Mouse (Mus musculus) erythroblast, embryonic 14.5 days (primary cell): ENCODE measurements around the gene Trpc4ap. TPM values are rescaled to one million over a fixed set of nuclear protein-coding genes. Genes with fewer than 3 reads are reported as not detected.

Source experiments
- H3K27me3 ChIP-seq: 2 replicates; pipeline ENCODE4 v1.6.1; 2012; ENCODE audit warnings: inconsistent platforms; ENCODE audit not compliant: control insufficient read depth
- H3K36me3 ChIP-seq: 2 replicates; pipeline ENCODE4 v1.6.1; 2012; ENCODE audit warnings: mild to moderate bottlenecking, inconsistent platforms; ENCODE audit not compliant: control insufficient read depth
- H3K4me1 ChIP-seq: 2 replicates; pipeline ENCODE4 v1.6.1; 2012; ENCODE audit warnings: inconsistent platforms; ENCODE audit not compliant: control insufficient read depth
- H3K4me3 ChIP-seq: replicated peaks from 2 replicates; pipeline ENCODE3; 2012; ENCODE audit warnings: moderate library complexity, mild to moderate bottlenecking, inconsistent platforms
- H3K9me3 ChIP-seq: 2 replicates; pipeline ENCODE4 v1.6.1; 2012; ENCODE audit warnings: low read length, inconsistent platforms, mixed read lengths; ENCODE audit not compliant: control insufficient read depth
- GATA1 ChIP-seq: IDR thresholded peaks from 2 replicates; pipeline ENCODE4 v1.6.1; 2012; ENCODE audit warnings: low read length, inconsistent platforms, mixed read lengths
- TAL1 ChIP-seq: IDR thresholded peaks from 3 replicates; pipeline ENCODE4 v1.6.1; 2012; ENCODE audit warnings: low read length, inconsistent platforms, mixed read lengths
- polyA plus RNA-seq: library from polyadenylated mRNA; stranded (reverse); fragments of >175 nt; gene quantifications from 2 replicates; pipeline ENCODE4 v1.2.3, GENCODE M21; 2012

Trpc4ap gene
- polyA plus RNA-seq, 1 experiment, result 9.2 TPM

DNA sequence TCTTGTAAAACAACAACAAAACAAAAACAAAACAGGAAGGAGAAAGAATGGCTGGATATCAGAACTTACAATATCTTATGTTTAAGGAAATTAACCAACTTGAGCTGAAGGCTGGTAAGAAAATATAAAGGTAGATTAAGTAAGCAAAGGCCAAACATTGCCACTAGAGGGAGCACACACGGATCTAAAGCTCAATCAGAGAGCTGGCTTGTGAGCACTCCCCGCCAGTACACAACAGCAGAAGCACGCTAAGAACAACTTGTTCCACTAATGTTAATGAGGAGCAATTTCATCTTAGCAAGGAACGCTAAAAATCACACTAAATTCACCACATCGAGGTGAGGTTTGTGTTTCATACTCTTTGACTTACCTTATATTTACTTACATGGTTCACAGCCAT is 29.1 kb downstream of the Trpc4ap start:
- Histone ChIP-seq H3K27me3 (no peaks in the 10 kb centered on the region), H3K9me3 (no peaks in the 10 kb centered on the region), H3K4me3 (no peak overlapping the region), H3K36me3 (peaks cover 78% of the 10 kb centered on the region), H3K4me1 (no peaks in the 10 kb centered on the region)
- TF ChIP-seq TAL1, result no peak
- no peak for TF ChIP-seq GATA1

DNA sequence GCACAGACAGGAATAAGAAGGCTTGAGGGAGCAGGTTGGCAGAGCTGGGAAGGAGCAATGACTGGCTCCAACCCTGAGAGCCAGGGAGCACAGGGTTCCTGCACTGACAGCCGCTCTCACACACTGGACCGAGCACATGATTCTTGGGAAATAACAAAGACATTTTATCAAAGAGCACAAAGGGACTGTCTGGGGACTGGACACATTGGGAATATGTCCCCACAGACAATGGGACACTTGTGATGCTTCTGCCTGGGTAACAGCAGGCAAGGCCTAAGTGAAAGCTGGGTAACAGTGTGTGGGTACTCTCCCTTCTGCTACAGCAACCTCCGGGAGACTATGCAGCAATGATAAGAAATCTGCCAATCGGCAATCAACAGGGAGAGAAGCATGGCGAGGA is 29.8 kb downstream of the Trpc4ap start:
- Histone ChIP-seq H3K4me3 (no peak overlapping the region), H3K9me3 (no peaks in the 10 kb centered on the region), H3K4me1 (no peaks in the 10 kb centered on the region), H3K27me3 (no peaks in the 10 kb centered on the region), H3K36me3 (peaks cover 81% of the 10 kb centered on the region)
- TF ChIP-seq TAL1, result no peak
- TF ChIP-seq GATA1, result no peak

DNA sequence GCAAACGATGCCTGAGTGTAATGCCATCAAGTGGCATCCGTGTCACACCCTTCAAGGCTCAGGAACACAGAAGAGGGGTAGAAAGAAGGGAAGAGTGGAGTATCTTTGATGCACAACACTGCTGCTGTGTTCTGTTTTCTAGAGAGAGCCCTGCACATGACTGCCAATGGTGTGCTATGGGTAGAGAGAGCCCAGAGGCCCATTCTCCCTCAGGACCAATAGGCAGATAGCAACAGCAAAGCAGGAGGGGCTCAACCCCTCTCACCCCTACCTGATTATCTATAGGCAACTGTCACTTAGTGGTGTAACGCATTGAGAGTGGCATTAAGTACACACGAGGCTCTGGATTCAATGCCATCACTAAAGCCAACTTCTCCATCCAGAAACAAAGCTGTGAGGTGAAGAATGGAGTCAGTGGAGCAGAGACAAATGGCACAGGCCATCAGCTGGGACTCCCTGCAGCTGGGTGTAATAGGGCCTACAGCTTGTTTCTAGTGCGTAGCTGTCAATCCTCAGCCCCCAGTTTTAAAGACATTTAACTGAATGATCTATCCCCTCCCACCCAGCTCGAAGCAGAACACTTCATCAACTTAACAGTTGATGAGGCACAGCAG is 36.3 kb downstream of the Trpc4ap start:
- H3K9me3 ChIP-seq, result no peaks in the 10 kb centered on the region; the same call in 1 of the 2 replicates
- H3K27me3 ChIP-seq, result no peaks in the 10 kb centered on the region
- H3K4me3 ChIP-seq, result no peak overlapping the region
- TF ChIP-seq TAL1 (no peak), GATA1 (no peak)
- H3K4me1 ChIP-seq, result no peaks in the 10 kb centered on the region
- peaks cover 86% of the 10 kb centered on the region for H3K36me3 ChIP-seq

DNA sequence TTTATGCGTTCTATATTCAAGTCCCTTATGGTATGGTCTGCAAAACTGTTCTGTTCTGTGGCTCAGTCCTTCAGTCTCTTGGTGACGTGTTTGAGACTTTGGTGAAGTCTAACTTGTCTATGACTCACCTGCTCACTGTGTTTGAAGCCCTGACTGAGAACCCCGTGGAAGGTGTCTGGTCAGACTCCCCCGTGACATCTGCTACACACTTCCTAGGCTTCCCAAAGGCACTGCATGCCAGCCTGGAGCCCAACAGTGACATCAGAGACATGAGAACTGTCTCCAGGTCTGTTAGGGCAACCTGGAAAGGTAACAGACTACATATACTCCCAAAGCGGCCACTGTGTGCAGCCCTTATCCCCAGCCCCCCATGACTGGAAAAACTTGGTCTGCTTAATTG is 39.6 kb downstream of the Trpc4ap start:
- no peaks in the 10 kb centered on the region; the same call in 1 of the 2 replicates for H3K9me3 ChIP-seq
- H3K27me3 ChIP-seq, result no peaks in the 10 kb centered on the region
- peaks cover 86% of the 10 kb centered on the region for H3K36me3 ChIP-seq
- TF ChIP-seq TAL1 (no peak), GATA1 (no peak)
- H3K4me1 ChIP-seq, result no peaks in the 10 kb centered on the region
- H3K4me3 ChIP-seq, result no peak overlapping the region

DNA sequence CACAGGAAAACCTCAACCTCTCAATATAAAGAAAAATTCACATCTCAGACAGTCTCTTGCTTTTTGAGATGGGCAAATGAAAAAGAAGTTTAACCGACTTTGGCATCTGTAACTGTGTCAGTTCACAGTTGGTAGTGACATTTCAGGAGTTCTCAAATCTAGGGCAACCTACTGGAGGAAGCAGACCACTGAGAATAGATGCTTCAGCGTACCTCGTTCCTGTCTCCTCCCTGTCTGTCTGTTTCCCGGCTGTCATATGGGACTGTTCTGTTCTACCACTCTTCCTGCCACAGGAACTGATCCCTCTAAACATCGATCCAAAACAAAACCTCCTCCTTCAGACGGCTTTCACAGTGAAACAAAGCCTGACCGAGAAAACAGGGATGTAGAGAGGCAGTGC is 46.4 kb downstream of the Trpc4ap start:
- no peak overlapping the region for H3K4me3 ChIP-seq
- H3K4me1 ChIP-seq, result no peaks in the 10 kb centered on the region
- H3K36me3 ChIP-seq, result peaks cover 80% of the 10 kb centered on the region
- H3K27me3 ChIP-seq, result no peaks in the 10 kb centered on the region
- TF ChIP-seq GATA1 (no peak), TAL1 (no peak)
- no peaks in the 10 kb centered on the region for H3K9me3 ChIP-seq

DNA sequence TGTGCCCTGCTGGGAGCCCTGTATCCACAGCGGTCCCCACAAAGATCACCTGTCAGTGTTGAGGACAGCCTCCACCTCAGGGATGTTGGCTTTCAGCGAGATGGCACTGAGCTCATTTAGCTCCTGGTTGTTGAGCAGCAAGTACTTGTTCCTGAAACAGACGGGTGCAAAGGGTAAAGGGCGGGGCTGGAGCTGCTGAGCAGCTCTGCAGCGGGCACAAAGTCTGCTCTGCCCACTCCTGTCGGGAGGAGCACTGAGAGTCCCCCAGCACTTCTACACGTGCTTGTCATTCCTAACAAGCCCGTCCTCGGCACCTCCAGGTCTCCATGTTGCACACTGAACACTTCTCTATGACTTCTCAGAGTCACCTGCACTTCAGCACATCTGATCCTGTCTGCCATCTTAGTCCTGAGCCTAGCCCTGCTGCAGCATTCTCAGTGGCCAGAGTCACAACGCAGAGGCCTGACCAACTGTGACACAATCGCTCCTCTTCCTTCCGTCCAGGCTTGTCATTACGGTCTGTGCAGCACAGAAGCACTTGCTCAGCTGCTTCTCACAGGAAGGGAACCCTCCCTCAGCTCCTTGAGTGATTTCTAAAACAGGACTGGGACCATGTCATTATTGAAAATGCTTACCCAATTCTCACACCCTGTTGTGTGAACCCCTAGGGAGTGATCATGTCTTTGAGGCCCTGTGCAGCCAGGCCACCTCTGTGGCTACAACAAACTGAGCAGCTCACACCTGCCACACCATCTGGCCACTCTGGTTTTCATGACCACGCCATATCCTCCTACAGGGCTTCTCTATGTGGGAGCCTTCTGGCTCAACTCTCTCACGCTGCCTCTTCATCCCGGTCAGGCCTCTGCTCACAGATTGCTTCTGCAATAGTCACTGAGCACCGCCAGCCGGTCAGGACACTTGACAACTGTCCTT is 50.4 kb downstream of the Trpc4ap start:
- Histone ChIP-seq H3K9me3 (no peaks in the 10 kb centered on the region), H3K4me1 (no peaks in the 10 kb centered on the region), H3K27me3 (no peaks in the 10 kb centered on the region), H3K4me3 (no peak overlapping the region), H3K36me3 (peaks cover 87% of the 10 kb centered on the region)
- TF ChIP-seq GATA1, result no peak
- TF ChIP-seq TAL1, result no peak

DNA sequence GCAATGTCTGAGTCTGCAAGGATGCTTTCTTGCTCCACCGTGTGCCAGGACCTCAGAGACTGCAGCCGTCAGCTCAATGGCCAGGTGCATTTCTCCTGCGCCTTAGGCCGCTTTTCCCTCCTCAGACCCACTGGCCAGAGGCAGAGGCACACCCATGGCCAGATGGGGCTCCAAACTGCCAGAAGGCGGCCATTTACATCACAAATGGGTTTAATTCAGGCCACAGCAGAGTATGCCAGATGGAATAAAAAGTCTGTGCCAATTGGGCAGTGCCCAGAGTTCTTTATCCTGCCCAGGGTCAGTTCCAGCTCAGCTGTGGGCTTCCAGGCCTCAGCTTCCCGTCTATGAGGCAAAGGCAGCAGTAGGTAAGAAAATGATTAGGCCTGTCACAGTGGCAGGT is 51.5 kb downstream of the Trpc4ap start:
- TF ChIP-seq GATA1, result no peak
- TF ChIP-seq TAL1, result no peak

DNA sequence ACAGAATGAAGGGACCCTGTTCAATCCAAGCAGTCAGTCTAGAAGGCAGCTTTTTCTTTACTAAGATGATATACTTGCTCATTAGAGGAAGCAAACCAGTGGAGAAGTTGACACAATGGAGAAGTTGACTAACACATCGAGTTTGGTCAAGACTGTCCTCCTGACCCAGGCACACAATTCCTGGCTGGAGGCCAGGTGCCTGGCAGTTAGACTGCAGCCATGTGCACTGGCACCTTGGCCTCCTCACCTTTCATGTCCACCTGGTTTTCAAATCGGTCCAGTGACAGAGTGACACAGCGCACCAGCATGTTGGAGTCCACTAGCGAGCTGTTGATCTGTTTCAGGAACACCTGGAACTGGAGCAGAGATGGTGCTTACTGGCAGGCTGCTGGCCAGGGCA is 54.8 kb downstream of the Trpc4ap start:
- H3K4me1 ChIP-seq, result no peaks in the 10 kb centered on the region
- H3K4me3 ChIP-seq, result no peak overlapping the region
- H3K36me3 ChIP-seq, result peaks cover 96% of the 10 kb centered on the region
- H3K27me3 ChIP-seq, result no peaks in the 10 kb centered on the region
- H3K9me3 ChIP-seq, result no peaks in the 10 kb centered on the region
- TF ChIP-seq GATA1, result no peak
- no peak for TF ChIP-seq TAL1

More for the DNA sequence above, 51.5 kb downstream of the Trpc4ap start:
- no peaks in the 10 kb centered on the region for H3K9me3 ChIP-seq
- no peak overlapping the region for H3K4me3 ChIP-seq
- H3K4me1 ChIP-seq, result no peaks in the 10 kb centered on the region
- H3K27me3 ChIP-seq, result no peaks in the 10 kb centered on the region
- peaks cover 89% of the 10 kb centered on the region for H3K36me3 ChIP-seq

DNA sequence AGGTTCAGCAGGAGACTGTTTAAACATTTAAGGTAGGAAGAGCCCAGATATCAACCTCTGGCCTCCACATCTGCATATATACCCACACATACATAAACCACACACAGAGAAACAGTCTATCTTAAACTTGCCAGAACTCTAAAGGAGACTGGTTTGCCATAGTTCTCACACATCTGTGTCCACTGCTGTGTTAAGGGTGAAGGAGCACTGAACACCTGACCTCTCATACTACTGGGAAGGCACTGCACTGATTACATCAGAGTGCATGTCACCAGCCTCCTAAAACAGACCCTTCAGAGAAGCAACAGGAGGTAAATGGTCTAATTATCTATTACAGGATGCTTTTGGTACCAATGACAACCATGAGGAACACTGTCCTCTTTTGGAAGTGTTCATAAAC is 55.3 kb downstream of the Trpc4ap start:
- TF ChIP-seq TAL1, result no peak
- TF ChIP-seq GATA1, result no peak
- Histone ChIP-seq H3K27me3 (peaks cover 3% of the 10 kb centered on the region; the same call in 1 of the 2 replicates), H3K36me3 (peaks cover 96% of the 10 kb centered on the region), H3K9me3 (no peaks in the 10 kb centered on the region), H3K4me3 (no peak overlapping the region), H3K4me1 (no peaks in the 10 kb centered on the region)
